Mouse (Mus musculus): ENCODE measurements around the gene Hs3st2.

Hs3st2 gene

DNA sequence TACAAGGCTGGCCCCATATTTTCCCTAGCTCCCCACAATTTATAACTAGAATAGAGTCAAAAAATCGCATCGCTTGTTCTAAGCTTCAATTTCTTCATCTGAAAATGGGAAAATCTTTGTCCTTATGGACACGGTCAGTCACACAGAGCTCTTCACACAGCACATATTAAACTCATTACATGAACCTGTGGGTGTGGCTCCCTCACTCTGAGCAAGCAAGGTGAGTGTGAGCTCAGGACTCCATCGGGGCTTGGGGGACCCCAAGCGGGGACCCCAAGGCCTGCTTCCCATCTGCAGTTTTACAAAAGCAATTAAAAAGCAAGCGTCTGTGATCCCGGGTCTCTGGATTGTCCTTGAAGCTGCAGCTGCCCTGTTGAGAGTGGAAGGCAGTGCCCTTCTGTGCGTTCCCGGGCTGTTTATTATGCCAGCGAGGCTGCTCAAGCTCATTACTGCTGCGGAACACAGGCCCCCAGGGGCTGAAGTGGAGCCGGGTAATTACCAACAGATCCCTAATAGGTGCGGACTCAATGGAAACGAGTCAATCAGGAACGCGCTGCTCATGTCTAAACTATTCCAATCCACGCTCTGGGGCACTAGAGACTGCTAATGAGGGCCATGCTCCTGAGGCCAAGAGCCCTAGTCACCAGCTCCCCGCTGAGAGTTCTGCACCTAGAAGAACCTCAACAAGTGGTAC is 157.8 kb downstream of the Hs3st2 start:
- DNase-seq (ENCODE audit: low spot score in 2 of 2): peak in 1 of 2 experiments; percentile 36
